Mouse (Mus musculus) limb, embryonic 14.5 days (tissue): Measurements from ENCODE around the gene 4930474N05Rik. TPM values are rescaled to one million over a fixed set of nuclear protein-coding genes. Genes with fewer than 3 reads are reported as not detected.

ENCODE experiments used
- ATAC-seq: fragments of 200-750 bp; cut with Nextera tagmentation; 2 replicates; pipeline ENCODE4 v1.8.0; 2017; ENCODE audit warnings: low read depth, moderate number of reproducible peaks, moderate TSS enrichment; ENCODE audit not compliant: low FRiP score
- DNase-seq: peaks from one replicate; pipeline ENCODE4 v3.0.0-alpha.2; 2015; ENCODE audit warnings: low spot score
- H3K27ac ChIP-seq: fragments of 300-500 bp; sonication (generic); replicated peaks from 2 replicates; pipeline ENCODE4 v1.5.1; 2014; ENCODE audit warnings: low read depth, mild to moderate bottlenecking, low read length, moderate library complexity, mixed read lengths
- H3K27me3 ChIP-seq: fragments of 300-500 bp; sonication (generic); 2 replicates; pipeline ENCODE4 v1.6.1; 2014; ENCODE audit warnings: low read length, mixed read lengths; ENCODE audit not compliant: control insufficient read depth, insufficient read depth
- H3K36me3 ChIP-seq: fragments of 300-500 bp; sonication (generic); 2 replicates; pipeline ENCODE4 v1.6.1; 2014; ENCODE audit warnings: mild to moderate bottlenecking, low read length, moderate library complexity, mixed read lengths; ENCODE audit not compliant: control insufficient read depth, insufficient read depth
- H3K4me1 ChIP-seq: fragments of 300-500 bp; sonication (generic); 2 replicates; pipeline ENCODE4 v1.6.1; 2014; ENCODE audit warnings: antibody characterized with exemption, low read length, mixed read lengths; ENCODE audit not compliant: control insufficient read depth, insufficient read depth
- H3K4me2 ChIP-seq: fragments of 300-500 bp; sonication (generic); replicated peaks from 2 replicates; pipeline ENCODE4 v1.6.1; 2014; ENCODE audit warnings: low read depth, mild to moderate bottlenecking, low read length, moderate library complexity; ENCODE audit not compliant: severe bottlenecking
- H3K4me3 ChIP-seq: fragments of 300-500 bp; sonication (generic); replicated peaks from 2 replicates; pipeline ENCODE4 v1.5.1; 2014; ENCODE audit warnings: low read length
- H3K9ac ChIP-seq: fragments of 300-500 bp; sonication (generic); 2 replicates; pipeline ENCODE4 v1.6.1; 2014; ENCODE audit warnings: mild to moderate bottlenecking, low read depth, low read length, moderate library complexity; ENCODE audit not compliant: severe bottlenecking
- H3K9me3 ChIP-seq: fragments of 300-500 bp; sonication (generic); 2 replicates; pipeline ENCODE4 v1.6.1; 2016; ENCODE audit warnings: low read length; ENCODE audit not compliant: control insufficient read depth
- POLR2A ChIP-seq: fragments of 200-500 bp; IDR thresholded peaks from 2 replicates; pipeline ENCODE4 v1.8.0; 2012; ENCODE audit warnings: inconsistent platforms, mild to moderate bottlenecking, moderate library complexity, borderline replicate concordance; ENCODE audit not compliant: insufficient read depth, insufficient read length; ENCODE audit errors: extremely low read depth
- WGBS: fragments of 180-500 bp; shearing (Covaris S2); extraction: QIAGEN DNeasy Blood & Tissue Kit; methylation state at CpG from one replicate; pipeline ENCODE4 v1.1.7; 2014; 5-methylcytosine and 5-hydroxymethylcytosine counted together
- polyA plus RNA-seq, 2 experiments: library from polyadenylated mRNA; depleted of rRNA in 1 of 2; stranded (reverse) in 1 of 2; unstranded in 1 of 2; fragments of >200 nt; fragmentation: Nextera tagmentation in 1 of 2; extraction: Ambion mirVana in 1 of 2; gene quantifications; 2 replicates each; pipeline versions ENCODE4 v1.2.1 to v1.2.3; 2012 to 2014

4930474N05Rik gene
- not detected in 2 replicates for polyA plus RNA-seq (2012; rRNA removed)
- not detected in 2 replicates for polyA plus RNA-seq (2014; fragmentation: Nextera tagmentation; extraction: Ambion mirVana)

- H3K9me3 ChIP-seq = no peaks in the 10 kb centered on the region
- no peak for TF ChIP-seq POLR2A
- no peak within 1 kb of the TSS for H3K27ac ChIP-seq
- H3K9ac ChIP-seq = no peak within 1 kb of the TSS
- no peaks in the 10 kb centered on the region for H3K36me3 ChIP-seq
- ATAC-seq (no peak), DNase-seq (no peak)
- H3K4me1 ChIP-seq = no peaks in the 10 kb centered on the region
- no peaks in the 10 kb centered on the region for H3K27me3 ChIP-seq
- H3K4me3 ChIP-seq = no peak within 1 kb of the TSS
- H3K4me2 ChIP-seq = no peak within 1 kb of the TSS
Observed at GRCm38 (mm10) chr14:36094617-36095016, at the start of gene 4930474N05Rik. TSS of gene 4930474N05Rik (plus strand) at chr14:36094917.

- no peak overlapping the region for H3K9ac ChIP-seq
- no peak for TF ChIP-seq POLR2A
- H3K36me3 ChIP-seq = no peaks in the 10 kb centered on the region
- no peak overlapping the region for H3K27ac ChIP-seq
- H3K4me2 ChIP-seq = no peak overlapping the region
- ATAC-seq (peak; percentile 68), DNase-seq (peak; percentile 68)
- no peaks in the 10 kb centered on the region for H3K27me3 ChIP-seq
- H3K4me3 ChIP-seq = no peak overlapping the region
- H3K4me1 ChIP-seq = no peaks in the 10 kb centered on the region
- WGBS = 34% methylated on average over 9 of the region's 9 CpGs
- no peaks in the 10 kb centered on the region for H3K9me3 ChIP-seq
Observed at GRCm38 (mm10) chr14:36048746-36049391, 45.8 kb upstream of the 4930474N05Rik start.

GRCm38 (mm10) chr14:36053281-36053680 lies 41.4 kb upstream of the 4930474N05Rik start:
- no peak for TF ChIP-seq POLR2A
- no peak overlapping the region for H3K4me3 ChIP-seq
- H3K4me2 ChIP-seq = no peak overlapping the region
- no peaks in the 10 kb centered on the region for H3K4me1 ChIP-seq
- 72% methylated on average over 2 of the region's 2 CpGs for WGBS
- no peak overlapping the region for H3K27ac ChIP-seq
- no peaks in the 10 kb centered on the region for H3K27me3 ChIP-seq
- ATAC-seq (no peak), DNase-seq (no peak)
- no peak overlapping the region for H3K9ac ChIP-seq
- no peaks in the 10 kb centered on the region for H3K9me3 ChIP-seq
- no peaks in the 10 kb centered on the region for H3K36me3 ChIP-seq

- H3K9ac ChIP-seq = no peak overlapping the region
- no peak for TF ChIP-seq POLR2A
- ATAC-seq = no peak
- H3K4me3 ChIP-seq = no peak overlapping the region
- H3K4me1 ChIP-seq = no peaks in the 10 kb centered on the region
- H3K36me3 ChIP-seq = no peaks in the 10 kb centered on the region
- H3K4me2 ChIP-seq = no peak overlapping the region
- H3K27me3 ChIP-seq = no peaks in the 10 kb centered on the region
- no peak for DNase-seq
- 67% methylated on average over 3 of the region's 3 CpGs for WGBS
- no peak overlapping the region for H3K27ac ChIP-seq
- H3K9me3 ChIP-seq = no peaks in the 10 kb centered on the region
Observed at GRCm38 (mm10) chr14:36098528-36098927, 3.8 kb downstream of the 4930474N05Rik start.

GRCm38 (mm10) chr14:36099647-36100046 lies 4.9 kb downstream of the 4930474N05Rik start:
- Histone ChIP-seq H3K27ac (no peak overlapping the region), H3K4me1 (no peaks in the 10 kb centered on the region), H3K36me3 (no peaks in the 10 kb centered on the region), H3K27me3 (no peaks in the 10 kb centered on the region), H3K9me3 (no peaks in the 10 kb centered on the region), H3K4me2 (no peak overlapping the region), H3K4me3 (no peak overlapping the region), H3K9ac (no peak overlapping the region)
- no peak for TF ChIP-seq POLR2A
- ATAC-seq (no peak), DNase-seq (no peak)
- WGBS = 53% methylated on average over 1 of the region's 1 CpGs
